Mouse (Mus musculus) c-Kit-positive CD71-negative TER-119-negative erythroid progenitor cells, embryonic 14.5 days (primary cell): ENCODE results near the gene Gm21677.
"Not testable (repeated sequence)": the region's sequence is repeated elsewhere in the genome, so short reads cannot be mapped to it uniquely, and the experiment has no call there.

Source experiments
- DNase-seq: peaks from one replicate; pipeline ENCODE4 v3.0.0-alpha.2; 2013; ENCODE audit warnings: low read depth

The Gm21677 gene

DNA sequence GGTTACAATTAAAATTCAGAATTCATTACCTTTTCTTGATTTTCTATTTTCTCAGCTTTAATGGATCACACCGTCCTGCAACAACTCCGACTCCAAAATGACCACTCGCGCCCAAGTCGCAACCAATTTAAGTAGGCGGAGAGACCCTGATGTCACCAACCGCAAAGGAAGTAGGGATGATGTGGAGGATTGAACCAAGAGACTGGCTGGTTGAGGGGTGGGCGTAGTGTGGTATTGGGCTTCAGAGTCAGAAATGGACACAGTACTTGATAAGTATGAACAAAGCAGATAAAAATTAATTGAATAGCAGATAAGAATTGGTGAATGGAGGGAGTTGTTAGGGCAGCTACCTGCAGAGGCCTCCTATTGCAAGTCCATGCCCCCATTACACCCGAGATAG, at the start of gene Gm21677:
Gene Gm21677 (minus strand): TSS at position 101 of the 400 bp plus-strand sequence.
- DNase-seq = not testable (repeated sequence)

DNA sequence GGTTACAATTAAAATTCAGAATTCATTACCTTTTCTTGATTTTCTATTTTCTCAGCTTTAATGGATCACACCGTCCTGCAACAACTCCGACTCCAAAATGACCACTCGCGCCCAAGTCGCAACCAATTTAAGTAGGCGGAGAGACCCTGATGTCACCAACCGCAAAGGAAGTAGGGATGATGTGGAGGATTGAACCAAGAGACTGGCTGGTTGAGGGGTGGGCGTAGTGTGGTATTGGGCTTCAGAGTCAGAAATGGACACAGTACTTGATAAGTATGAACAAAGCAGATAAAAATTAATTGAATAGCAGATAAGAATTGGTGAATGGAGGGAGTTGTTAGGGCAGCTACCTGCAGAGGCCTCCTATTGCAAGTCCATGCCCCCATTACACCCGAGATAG, 39.0 kb upstream of the Gm21677 start, which contains the start of gene Gm21693:
Gene Gm21693 (minus strand): TSS at position 101 of the 400 bp plus-strand sequence.
- DNase-seq = not testable (repeated sequence)

- DNase-seq = not testable (repeated sequence)
Measured at GRCm38 (mm10) chrY:3340661-3341060, 34.4 kb upstream of the Gm21677 start.
